Mouse (Mus musculus) kidney, adult 2 months (tissue): Measurements from ENCODE around the gene Gprc5d.

Source experiments
- CTCF ChIP-seq: fragments of 200-500 bp; conservative IDR thresholded peaks from 2 replicates; pipeline ENCODE4 v1.5.1; 2011; ENCODE audit warnings: low read depth, mild to moderate bottlenecking, control low read depth, low read length, moderate library complexity, mixed read lengths; ENCODE audit not compliant: insufficient read depth, insufficient read length
- POLR2A ChIP-seq: fragments of 200-500 bp; IDR thresholded peaks from one replicate; pipeline ENCODE4 v1.6.1; 2011; ENCODE audit warnings: low read depth, low read length, control low read depth

GRCm38 (mm10) chr6:135135735-135136134 lies 17.7 kb upstream of the Gprc5d start:
- no peak for TF ChIP-seq POLR2A
- no peak for TF ChIP-seq CTCF
